Mouse (Mus musculus) thymus, adult 2 months (tissue): ENCODE results near the gene Hmga1b.

Experiments
- CTCF ChIP-seq: fragments of 200-500 bp; IDR thresholded peaks from 2 replicates; pipeline ENCODE4 v1.5.1; 2012; ENCODE audit warnings: mild to moderate bottlenecking, control low read depth, low read length, moderate library complexity, borderline replicate concordance; ENCODE audit not compliant: control insufficient read depth, poor library complexity, insufficient read depth; ENCODE audit errors: extremely low read depth
- POLR2A ChIP-seq: fragments of 200-500 bp; IDR thresholded peaks from 2 replicates; pipeline ENCODE4 v1.6.1; 2012; ENCODE audit warnings: mild to moderate bottlenecking, low read length, control low read depth, moderate library complexity; ENCODE audit not compliant: control insufficient read depth, poor library complexity, insufficient read depth; ENCODE audit errors: extremely low read depth

DNA sequence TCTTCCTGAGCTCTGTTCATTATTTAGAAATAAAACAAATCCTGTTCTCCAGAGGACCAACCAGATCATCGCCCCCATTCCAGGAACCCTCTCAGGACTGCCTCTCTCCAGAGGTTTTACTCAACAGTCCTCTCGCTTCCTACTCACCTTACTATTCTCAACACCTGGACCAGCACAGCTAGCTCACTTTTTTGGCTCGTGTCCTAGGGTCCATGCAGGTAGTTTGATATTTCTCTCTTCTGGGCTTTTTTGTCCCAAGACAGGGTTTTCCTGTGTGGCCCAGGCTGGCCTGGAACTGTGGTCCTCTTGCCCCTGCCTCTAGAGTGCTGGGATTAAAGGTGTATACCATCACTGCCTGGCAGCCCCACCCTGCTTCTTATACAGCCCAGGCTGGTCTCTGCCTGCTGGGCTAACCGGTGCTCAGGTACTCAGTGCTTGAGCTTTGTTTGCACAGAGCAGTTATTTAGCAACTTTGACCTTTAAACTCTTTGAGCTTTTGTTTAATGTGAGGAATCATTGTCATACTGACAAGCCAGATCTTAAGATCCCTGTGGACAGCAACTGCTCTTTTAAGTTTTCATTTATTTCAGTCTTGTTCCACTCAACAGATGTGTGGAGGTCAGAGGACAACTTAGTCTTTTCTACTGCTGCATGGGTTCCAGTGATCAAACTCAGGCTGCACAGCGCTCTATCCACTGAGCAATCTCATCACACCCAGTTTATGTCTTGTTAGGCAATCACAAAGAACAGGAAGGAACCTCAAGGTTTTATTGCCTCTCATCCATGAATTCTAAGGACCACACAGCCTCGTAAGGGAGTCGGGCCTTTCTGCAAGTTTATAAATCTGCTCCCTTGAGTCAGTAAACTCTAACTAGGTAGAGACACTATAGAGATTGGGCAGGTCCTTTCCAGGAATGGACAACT is 43.0 kb downstream of the Hmga1b start:
- TF ChIP-seq POLR2A (no peak), CTCF (no peak)
